Mouse (Mus musculus) forebrain, embryonic 16.5 days (tissue): ENCODE results near the gene Actn1. TPM values are rescaled to one million over a fixed set of nuclear protein-coding genes. Genes with fewer than 3 reads are reported as not detected.

Source experiments
- ATAC-seq: fragments of 200-750 bp; cut with Nextera tagmentation; 2 replicates; pipeline ENCODE4 v1.8.0; 2017; ENCODE audit warnings: mild to moderate bottlenecking, moderate library complexity
- H3K27ac ChIP-seq: fragments of 300-500 bp; sonication (generic); 2 replicates; pipeline ENCODE4 v1.5.1; 2014; ENCODE audit warnings: low read length, control low read depth
- H3K27me3 ChIP-seq: fragments of 300-500 bp; sonication (generic); replicated peaks from 2 replicates; pipeline ENCODE4 v1.6.1; 2014; ENCODE audit warnings: low read length; ENCODE audit not compliant: control insufficient read depth, insufficient read depth
- H3K36me3 ChIP-seq: fragments of 300-500 bp; sonication (generic); 2 replicates; pipeline ENCODE4 v1.6.1; 2014; ENCODE audit not compliant: control insufficient read depth, insufficient read depth
- H3K4me1 ChIP-seq: fragments of 300-500 bp; sonication (generic); replicated peaks from 2 replicates; pipeline ENCODE4 v1.6.1; 2014; ENCODE audit warnings: low read length; ENCODE audit not compliant: control insufficient read depth, insufficient read depth
- H3K4me2 ChIP-seq: fragments of 300-500 bp; sonication (generic); 2 replicates; pipeline ENCODE4 v1.6.1; 2014; ENCODE audit warnings: mild to moderate bottlenecking, low read length, control low read depth
- H3K4me3 ChIP-seq: fragments of 300-500 bp; sonication (generic); replicated peaks from 2 replicates; pipeline ENCODE4 v1.5.1; 2014; ENCODE audit warnings: mild to moderate bottlenecking, low read length, control low read depth
- H3K9ac ChIP-seq: fragments of 300-500 bp; sonication (generic); replicated peaks from 2 replicates; pipeline ENCODE4 v1.6.1; 2014; ENCODE audit warnings: low read depth, low read length, control low read depth
- H3K9me3 ChIP-seq: fragments of 300-500 bp; sonication (generic); 2 replicates; pipeline ENCODE4 v1.6.1; 2016; ENCODE audit warnings: low read length; ENCODE audit not compliant: control insufficient read depth
- WGBS: fragments of 180-500 bp; shearing (Covaris S2); extraction: QIAGEN DNeasy Blood & Tissue Kit; methylation state at CpG from one replicate; pipeline ENCODE4 v1.1.7; 2014; 5-methylcytosine and 5-hydroxymethylcytosine counted together
- polyA plus RNA-seq: library from polyadenylated mRNA; unstranded; fragments of >200 nt; fragmentation: Nextera tagmentation; extraction: Ambion mirVana; gene quantifications from 2 replicates; pipeline ENCODE4 v1.2.1, GENCODE M21; 2015

Gene Actn1
- polyA plus RNA-seq, 1 experiment from 2014 or later: 8.9 TPM

GRCm38 (mm10) chr12:80210791-80211612 lies 49.2 kb downstream of the Actn1 start:
- 81% methylated on average over 4 of the region's 4 CpGs for WGBS

GRCm38 (mm10) chr12:80209914-80210313 lies 50.3 kb downstream of the Actn1 start:
- no peaks in the 10 kb centered on the region for H3K36me3 ChIP-seq
- H3K4me1 ChIP-seq: no peaks in the 10 kb centered on the region
- no peaks in the 10 kb centered on the region for H3K27me3 ChIP-seq
- H3K27ac ChIP-seq: no peak overlapping the region
- H3K4me3 ChIP-seq: no peak overlapping the region
- H3K9me3 ChIP-seq: no peaks in the 10 kb centered on the region
- H3K4me2 ChIP-seq: no peak overlapping the region
- no peak overlapping the region for H3K9ac ChIP-seq
- 85% methylated on average over 4 of the region's 4 CpGs for WGBS
- ATAC-seq: no peak

More at GRCm38 (mm10) chr12:80210791-80211612, 49.2 kb downstream of the Actn1 start:
- Histone ChIP-seq H3K9me3 (no peaks in the 10 kb centered on the region), H3K4me2 (no peak overlapping the region), H3K9ac (no peak overlapping the region), H3K36me3 (no peaks in the 10 kb centered on the region), H3K27me3 (no peaks in the 10 kb centered on the region), H3K4me1 (no peaks in the 10 kb centered on the region), H3K27ac (no peak overlapping the region), H3K4me3 (no peak overlapping the region)
- no peak for ATAC-seq

- H3K4me1 ChIP-seq: peaks cover 5% of the 10 kb centered on the region
- H3K4me2 ChIP-seq: no peak overlapping the region
- H3K9ac ChIP-seq: no peak overlapping the region
- no peak for ATAC-seq
- no peak overlapping the region for H3K4me3 ChIP-seq
- H3K9me3 ChIP-seq: no peaks in the 10 kb centered on the region
- H3K27ac ChIP-seq: no peak overlapping the region
- H3K27me3 ChIP-seq: no peaks in the 10 kb centered on the region
- 50% methylated on average over 19 of the region's 19 CpGs for WGBS
- no peaks in the 10 kb centered on the region for H3K36me3 ChIP-seq
Observed at GRCm38 (mm10) chr12:80208126-80208820, 51.9 kb downstream of the Actn1 start.

GRCm38 (mm10) chr12:80203284-80203683 lies 56.9 kb downstream of the Actn1 start:
- WGBS: 65% methylated on average over 4 of the region's 4 CpGs
- ATAC-seq: no peak
- H3K4me3 ChIP-seq: no peak overlapping the region
- peaks cover 5% of the 10 kb centered on the region for H3K4me1 ChIP-seq
- no peaks in the 10 kb centered on the region for H3K27me3 ChIP-seq
- H3K36me3 ChIP-seq: no peaks in the 10 kb centered on the region; the same call in 1 of the 2 replicates
- no peak overlapping the region for H3K4me2 ChIP-seq
- no peaks in the 10 kb centered on the region for H3K9me3 ChIP-seq
- H3K27ac ChIP-seq: peak overlapping the region; percentile 11; the same call in 1 of the 2 replicates
- no peak overlapping the region for H3K9ac ChIP-seq

GRCm38 (mm10) chr12:80199738-80200137 lies 60.4 kb downstream of the Actn1 start:
- no peak overlapping the region for H3K9ac ChIP-seq
- H3K4me1 ChIP-seq: peaks cover 5% of the 10 kb centered on the region
- no peak overlapping the region for H3K4me2 ChIP-seq
- H3K9me3 ChIP-seq: no peaks in the 10 kb centered on the region
- H3K36me3 ChIP-seq: no peaks in the 10 kb centered on the region; the same call in 1 of the 2 replicates
- ATAC-seq: no peak
- H3K27me3 ChIP-seq: no peaks in the 10 kb centered on the region
- no peak overlapping the region for H3K4me3 ChIP-seq
- H3K27ac ChIP-seq: no peak overlapping the region
- 59% methylated on average over 2 of the region's 2 CpGs for WGBS

- Histone ChIP-seq H3K9me3 (no peaks in the 10 kb centered on the region), H3K4me1 (peaks cover 2% of the 10 kb centered on the region), H3K4me2 (no peak overlapping the region), H3K27ac (no peak overlapping the region), H3K36me3 (no peaks in the 10 kb centered on the region; the same call in 1 of the 2 replicates), H3K9ac (no peak overlapping the region), H3K27me3 (no peaks in the 10 kb centered on the region), H3K4me3 (no peak overlapping the region)
- 37% methylated on average over 3 of the region's 3 CpGs for WGBS
- peak; percentile 62 for ATAC-seq
Observed at GRCm38 (mm10) chr12:80198487-80198886, 61.7 kb downstream of the Actn1 start.

- no peak overlapping the region for H3K9ac ChIP-seq
- H3K4me2 ChIP-seq: no peak overlapping the region
- H3K9me3 ChIP-seq: no peaks in the 10 kb centered on the region
- no peak for ATAC-seq
- no peaks in the 10 kb centered on the region for H3K27me3 ChIP-seq
- H3K4me1 ChIP-seq: no peaks in the 10 kb centered on the region
- no peak overlapping the region for H3K27ac ChIP-seq
- no peaks in the 10 kb centered on the region; the same call in 1 of the 2 replicates for H3K36me3 ChIP-seq
- no peak overlapping the region for H3K4me3 ChIP-seq
- WGBS: 79% methylated on average over 10 of the region's 10 CpGs
Observed at GRCm38 (mm10) chr12:80197343-80197742, 62.8 kb downstream of the Actn1 start.

GRCm38 (mm10) chr12:80191806-80192205 lies 68.4 kb downstream of the Actn1 start:
- H3K36me3 ChIP-seq: peaks cover 3% of the 10 kb centered on the region; the same call in 1 of the 2 replicates
- no peak overlapping the region for H3K27ac ChIP-seq
- no peak overlapping the region for H3K4me3 ChIP-seq
- H3K27me3 ChIP-seq: no peaks in the 10 kb centered on the region
- H3K4me2 ChIP-seq: no peak overlapping the region
- no peaks in the 10 kb centered on the region for H3K9me3 ChIP-seq
- WGBS: 91% methylated on average over 5 of the region's 5 CpGs
- no peak overlapping the region for H3K9ac ChIP-seq
- ATAC-seq: no peak
- H3K4me1 ChIP-seq: no peaks in the 10 kb centered on the region

GRCm38 (mm10) chr12:80191371-80191770 lies 68.8 kb downstream of the Actn1 start:
- Histone ChIP-seq H3K36me3 (peaks cover 3% of the 10 kb centered on the region; the same call in 1 of the 2 replicates), H3K4me1 (no peaks in the 10 kb centered on the region), H3K9me3 (no peaks in the 10 kb centered on the region), H3K4me2 (no peak overlapping the region), H3K27ac (no peak overlapping the region), H3K4me3 (no peak overlapping the region), H3K27me3 (no peaks in the 10 kb centered on the region), H3K9ac (no peak overlapping the region)
- no peak for ATAC-seq
- WGBS: 87% methylated on average over 6 of the region's 6 CpGs
